Mouse (Mus musculus): Measurements from ENCODE around the gene Vmn1r16. TPM values are rescaled to one million over a fixed set of nuclear protein-coding genes. Genes with fewer than 3 reads are reported as not detected.

The Vmn1r16 gene
- total and polyA plus RNA-seq, 2 experiments from 2014 or later = not detected

- Histone ChIP-seq H3K27ac (ENCODE audit: low read depth, low read length) (no peak overlapping the region), H3K27me3 (ENCODE audit: insufficient read depth, low read length) (no peaks in the 10 kb centered on the region), H3K9me3 (ENCODE audit: low read length) (no peaks in the 10 kb centered on the region), H3K4me3 (ENCODE audit: low read depth, low read length) (no peak overlapping the region), H3K36me3 (ENCODE audit: insufficient read depth) (no peaks in the 10 kb centered on the region), H3K4me2 (ENCODE audit: low read depth) (no peak overlapping the region), H3K9ac (no peak overlapping the region), H3K4me1 (ENCODE audit: insufficient read depth) (no peaks in the 10 kb centered on the region)
- TF ChIP-seq CTCF (IDR thresholded peaks at IDR 0.05; ENCODE audit: low read depth) = no peak
- no peak for DNase-seq
- WGBS = 77% methylated on average over 3 of the region's 3 CpGs
- no peak for ATAC-seq
Observed at GRCm38 (mm10) chr6:57271881-57272280, 57.4 kb downstream of the Vmn1r16 start.

Other genes starting within 250 kb of the Vmn1r16 start
- not detected in 2 replicates for gene Vmn1r10, start 220.0 kb downstream of the Vmn1r16 start, total RNA-seq (2014; rRNA removed)
- not detected in 2 replicates for gene Vmn1r10, start 220.0 kb downstream of the Vmn1r16 start, polyA plus RNA-seq (2015; fragmentation: Nextera tagmentation; extraction: Ambion mirVana)
- not detected in 2 replicates for gene Vmn1r11, start 196.0 kb downstream of the Vmn1r16 start, total RNA-seq (2014; rRNA removed)
- not detected in 2 replicates for gene Vmn1r11, start 196.0 kb downstream of the Vmn1r16 start, polyA plus RNA-seq (2015; fragmentation: Nextera tagmentation; extraction: Ambion mirVana)
- not detected in 2 replicates for gene Vmn1r12, start 172.6 kb downstream of the Vmn1r16 start, total RNA-seq (2014; rRNA removed)
- not detected in 2 replicates for gene Vmn1r12, start 172.6 kb downstream of the Vmn1r16 start, polyA plus RNA-seq (2015; fragmentation: Nextera tagmentation; extraction: Ambion mirVana)
- not detected in 2 replicates for gene Vmn1r13, start 126.2 kb downstream of the Vmn1r16 start, total RNA-seq (2014; rRNA removed)
- not detected in 2 replicates for gene Vmn1r13, start 126.2 kb downstream of the Vmn1r16 start, polyA plus RNA-seq (2015; fragmentation: Nextera tagmentation; extraction: Ambion mirVana)
- not detected in 2 replicates for gene Vmn1r14, start 97.8 kb downstream of the Vmn1r16 start, total RNA-seq (2014; rRNA removed)
- gene Vmn1r14, start 97.8 kb downstream of the Vmn1r16 start, polyA plus RNA-seq (2015; fragmentation: Nextera tagmentation; extraction: Ambion mirVana) = not detected in 2 replicates
- not detected in 2 replicates for gene Vmn1r15, start 71.5 kb downstream of the Vmn1r16 start, total RNA-seq (2014; rRNA removed)
- not detected in 2 replicates for gene Vmn1r15, start 71.5 kb downstream of the Vmn1r16 start, polyA plus RNA-seq (2015; fragmentation: Nextera tagmentation; extraction: Ambion mirVana)
- gene Vmn1r17, start 34.2 kb upstream of the Vmn1r16 start, total RNA-seq (2014; rRNA removed) = not detected in 2 replicates
- not detected in 2 replicates for gene Vmn1r17, start 34.2 kb upstream of the Vmn1r16 start, polyA plus RNA-seq (2015; fragmentation: Nextera tagmentation; extraction: Ambion mirVana)
- not detected in 2 replicates for gene Vmn1r18, start 66.3 kb upstream of the Vmn1r16 start, total RNA-seq (2014; rRNA removed)
- gene Vmn1r18, start 66.3 kb upstream of the Vmn1r16 start, polyA plus RNA-seq (2015; fragmentation: Nextera tagmentation; extraction: Ambion mirVana) = not detected in 2 replicates
- gene Vmn1r19, start 74.3 kb upstream of the Vmn1r16 start, total RNA-seq (2014; rRNA removed) = not detected in 2 replicates
- not detected in 2 replicates for gene Vmn1r19, start 74.3 kb upstream of the Vmn1r16 start, polyA plus RNA-seq (2015; fragmentation: Nextera tagmentation; extraction: Ambion mirVana)
- not detected in 2 replicates for gene Vmn1r20, start 99.4 kb upstream of the Vmn1r16 start, total RNA-seq (2014; rRNA removed)
- not detected in 2 replicates for gene Vmn1r20, start 99.4 kb upstream of the Vmn1r16 start, polyA plus RNA-seq (2015; fragmentation: Nextera tagmentation; extraction: Ambion mirVana)
- gene Ppm1k, start 206.0 kb upstream of the Vmn1r16 start, total RNA-seq (2014; rRNA removed) = 13.6 and 15.8 TPM in 2 replicates
- gene Ppm1k, start 206.0 kb upstream of the Vmn1r16 start, polyA plus RNA-seq (2015; fragmentation: Nextera tagmentation; extraction: Ambion mirVana) = 3.3 and 5.7 TPM in 2 replicates

Data from forebrain, postnatal 0 days (tissue).